12 mouse cellular contexts compared by ENCODE assay signal in genomic region chr9:105368605-105369004, GRCm38 (mm10). TPM values are rescaled to one million over a fixed set of nuclear protein-coding genes. Genes with fewer than 3 reads are reported as not detected.
"Had no signal": no experiment of that assay in that cellular context is flagged by ENCODE, and none has a peak within 500 bp of the region (broad histone marks: within the 10 kb centered on the region; RNA-seq: fewer than 3 reads in every experiment).

No protein-coding gene starts in this region.

- ATAC-seq: liver, postnatal 0 days; midbrain, embryonic 16.5 days had no signal

- DNase-seq: kidney, adult 8-10 months; kidney, postnatal 36 days; liver; liver, embryonic 13.5 days; liver, postnatal 0 days; lung, postnatal 14 days; right cerebral cortex, adult 18-20 months; right cerebral cortex, postnatal 25 days; thymus, adult 2 months; thymus, postnatal 25 days had no signal

RNA-seq across cellular contexts. Expression of gene Nek11, which starts 26.7 kb away (rescaled TPM):
- polyA plus RNA-seq: liver, embryonic 13.5 days; liver, postnatal 0 days; small intestine, adult 2 months had no signal
